Mouse (Mus musculus) liver, embryonic 14.5 days (tissue): Measurements from ENCODE around the gene Pex11b. TPM values are rescaled to one million over a fixed set of nuclear protein-coding genes. Genes with fewer than 3 reads are reported as not detected.

Experiments
- ATAC-seq: fragments of 200-750 bp; cut with Nextera tagmentation; 2 replicates; pipeline ENCODE4 v1.8.0; 2017; ENCODE audit warnings: moderate number of reproducible peaks, mild to moderate bottlenecking, moderate library complexity; ENCODE audit not compliant: insufficient read depth
- DNase-seq, 3 experiments: peaks; one replicate each; pipeline ENCODE4 v3.0.0-alpha.2; 2012 to 2013; ENCODE audit warnings: low read depth in 3 of 3, low spot score in 3 of 3
- H3K27ac ChIP-seq: fragments of 300-500 bp; sonication (generic); 2 replicates; pipeline ENCODE4 v1.5.1; 2014; ENCODE audit warnings: moderate library complexity, mild to moderate bottlenecking, control low read depth, inconsistent platforms
- H3K27me3 ChIP-seq: fragments of 300-500 bp; sonication (generic); 2 replicates; pipeline ENCODE4 v1.6.1; 2014; ENCODE audit warnings: mild to moderate bottlenecking, low read length, moderate library complexity; ENCODE audit not compliant: control insufficient read depth, insufficient read depth
- H3K36me3 ChIP-seq: fragments of 300-500 bp; sonication (generic); replicated peaks from 2 replicates; pipeline ENCODE4 v1.6.1; 2014; ENCODE audit warnings: low read depth; ENCODE audit not compliant: control insufficient read depth, insufficient read depth
- H3K4me1 ChIP-seq, 2 experiments: fragments of 200-500 bp in 1 of 2; fragments of 300-500 bp in 1 of 2; sonication (generic) in 1 of 2; replicated peaks; 2 replicates each; pipeline ENCODE4 v1.6.1; 2012 to 2014; ENCODE audit warnings: antibody characterized with exemption in 1 of 2, inconsistent platforms in 1 of 2, low read length in 1 of 2; ENCODE audit not compliant: control insufficient read depth in 2 of 2, insufficient read depth in 2 of 2
- H3K4me2 ChIP-seq: fragments of 300-500 bp; sonication (generic); 2 replicates; pipeline ENCODE4 v1.6.1; 2014; ENCODE audit warnings: low read depth, mild to moderate bottlenecking, control low read depth, moderate library complexity
- H3K4me3 ChIP-seq, 2 experiments: fragments of 200-500 bp in 1 of 2; fragments of 300-500 bp in 1 of 2; sonication (generic) in 1 of 2; 2 replicates each; pipeline ENCODE4 v1.5.1; 2012 to 2014; ENCODE audit warnings: low read depth in 2 of 2, low read length in 2 of 2, mild to moderate bottlenecking in 2 of 2, control low read depth in 1 of 2, inconsistent platforms in 1 of 2, moderate library complexity in 1 of 2; ENCODE audit not compliant: insufficient read depth in 1 of 2
- H3K9ac ChIP-seq: fragments of 300-500 bp; sonication (generic); replicated peaks from 2 replicates; pipeline ENCODE4 v1.6.1; 2014; ENCODE audit warnings: mild to moderate bottlenecking, control low read depth, moderate library complexity
- H3K9me3 ChIP-seq: fragments of 300-500 bp; sonication (generic); 2 replicates; pipeline ENCODE4 v1.6.1; 2016; ENCODE audit warnings: low read length, mixed read lengths; ENCODE audit not compliant: control insufficient read depth
- CTCF ChIP-seq: IDR thresholded peaks from 2 replicates; pipeline ENCODE4 v1.5.1; 2016; ENCODE audit warnings: antibody characterized with exemption, low read depth, control low read depth
- EP300 ChIP-seq: IDR thresholded peaks from 2 replicates; pipeline ENCODE4 v1.6.1; 2016; ENCODE audit warnings: antibody characterized with exemption, low read depth
- WGBS: fragments of 180-500 bp; shearing (Covaris S2); extraction: QIAGEN DNeasy Blood & Tissue Kit; methylation state at CpG from one replicate; pipeline ENCODE4 v1.1.7; 2014; ENCODE audit not compliant: insufficient replicate concordance; 5-methylcytosine and 5-hydroxymethylcytosine counted together
- polyA plus RNA-seq, 2 experiments: library from polyadenylated mRNA; depleted of rRNA in 1 of 2; stranded (reverse) in 1 of 2; unstranded in 1 of 2; fragments of >200 nt; fragmentation: Nextera tagmentation in 1 of 2; extraction: Ambion mirVana in 1 of 2; gene quantifications; 2 replicates each; pipeline versions ENCODE4 v1.2.1 to v1.2.3; 2012 to 2014

Gene Pex11b
- polyA plus RNA-seq, 2 experiments, result 10.7 to 15.7 TPM

GRCm38 (mm10) chr3:96594851-96595250, 40.3 kb upstream of the Pex11b start:
- 82% methylated on average over 5 of the region's 5 CpGs for WGBS
- ATAC-seq, result no peak
- TF ChIP-seq EP300, result no peak
- TF ChIP-seq CTCF, result 0 out of 2 replicates have a peak, but pooled peaks have one; percentile 14
- Histone ChIP-seq H3K4me2 (no peak overlapping the region), H3K4me3 (no peak overlapping the region), H3K27ac (no peak overlapping the region), H3K9ac (no peak overlapping the region), H3K9me3 (no peaks in the 10 kb centered on the region), H3K4me1 (peaks cover 0 to 10% of the 10 kb centered on the region in 2 experiments; a peak in 2 of 4 replicates), H3K27me3 (peaks cover 52% of the 10 kb centered on the region), H3K36me3 (no peaks in the 10 kb centered on the region)
- no peak for DNase-seq

- H3K4me3 ChIP-seq, result no peak overlapping the region
- H3K4me2 ChIP-seq, result no peak overlapping the region
These were observed 39.5 kb upstream of the Pex11b start for GRCm38 (mm10) chr3:96595661-96596060.

GRCm38 (mm10) chr3:96596228-96596707, 38.9 kb upstream of the Pex11b start, which contains the start of gene Ankrd34a:
Gene Ankrd34a (plus strand): TSS chr3:96596636.
- Histone ChIP-seq H3K9me3 (no peaks in the 10 kb centered on the region), H3K9ac (no peak within 1 kb of the TSS), H3K36me3 (no peaks in the 10 kb centered on the region), H3K27ac (no peak within 1 kb of the TSS), H3K4me1 (peaks cover 0 to 10% of the 10 kb centered on the region in 2 experiments; a peak in 2 of 4 replicates), H3K27me3 (peaks cover 64% of the 10 kb centered on the region), H3K4me3 (peak within 1 kb of the TSS; percentile 12 to 35; a peak in 3 of 4 replicates), H3K4me2 (peak within 1 kb of the TSS; percentile 57)
- ATAC-seq (no peak), DNase-seq (no peak)
- TF ChIP-seq CTCF (no peak), EP300 (no peak)
- 3% methylated on average over 21 of the region's 23 CpGs for WGBS

More at GRCm38 (mm10) chr3:96595661-96596060, 39.5 kb upstream of the Pex11b start:
- Histone ChIP-seq H3K27me3 (peaks cover 58% of the 10 kb centered on the region), H3K9ac (no peak overlapping the region), H3K27ac (no peak overlapping the region), H3K9me3 (no peaks in the 10 kb centered on the region), H3K36me3 (no peaks in the 10 kb centered on the region), H3K4me1 (peaks cover 0 to 10% of the 10 kb centered on the region in 2 experiments; a peak in 2 of 4 replicates)
- DNase-seq (no peak), ATAC-seq (no peak)
- 23% methylated on average over 6 of the region's 6 CpGs for WGBS
- TF ChIP-seq CTCF (no peak), EP300 (no peak)

DNA sequence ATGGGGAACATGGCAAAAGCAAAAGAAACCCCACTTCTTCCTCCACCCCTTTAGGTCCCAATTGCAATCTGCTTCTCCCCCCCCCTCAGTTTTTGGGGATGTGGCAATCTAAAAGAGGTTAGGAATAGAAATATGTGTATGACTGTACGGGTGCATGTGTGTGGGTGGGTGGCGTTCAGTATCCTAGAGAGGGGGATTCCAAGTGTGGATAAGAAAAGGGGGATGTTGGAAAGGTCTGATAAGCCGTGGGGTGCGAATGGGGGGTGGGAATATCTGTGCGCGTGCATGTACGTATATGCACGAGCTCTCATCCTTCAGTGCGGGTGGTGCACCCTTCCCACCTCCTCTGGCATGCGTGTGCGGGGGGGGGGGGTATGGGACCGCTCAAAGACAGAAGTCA, 38.3 kb upstream of the Pex11b start:
- 3% methylated on average over 11 of the region's 12 CpGs for WGBS
- Histone ChIP-seq H3K9me3 (no peaks in the 10 kb centered on the region), H3K27ac (no peak overlapping the region), H3K4me3 (peak overlapping the region in 1 of 2 experiments; percentile 35; a peak in 2 of 4 replicates), H3K4me2 (peak overlapping the region; percentile 57), H3K9ac (no peak overlapping the region), H3K4me1 (peaks cover 0 to 10% of the 10 kb centered on the region in 2 experiments; a peak in 2 of 4 replicates), H3K36me3 (no peaks in the 10 kb centered on the region), H3K27me3 (peaks cover 70% of the 10 kb centered on the region)
- TF ChIP-seq EP300, result no peak
- ATAC-seq (no peak), DNase-seq (no peak)

GRCm38 (mm10) chr3:96597435-96597891, 37.7 kb upstream of the Pex11b start:
- peaks cover 0 to 5% of the 10 kb centered on the region in 2 experiments; a peak in 2 of 4 replicates for H3K4me1 ChIP-seq
- peaks cover 76% of the 10 kb centered on the region for H3K27me3 ChIP-seq
- peak overlapping the region; percentile 12 to 35; a peak in 3 of 4 replicates for H3K4me3 ChIP-seq
- H3K9me3 ChIP-seq, result no peaks in the 10 kb centered on the region
- H3K27ac ChIP-seq, result no peak overlapping the region
- ATAC-seq (no peak), DNase-seq (no peak)
- H3K4me2 ChIP-seq, result peak overlapping the region; percentile 57
- TF ChIP-seq CTCF, result no peak
- WGBS, result 2% methylated on average over 40 of the region's 40 CpGs
- no peaks in the 10 kb centered on the region for H3K36me3 ChIP-seq
- no peak overlapping the region for H3K9ac ChIP-seq
